Mouse (Mus musculus): ENCODE results near the gene Gm11127.
"Not testable (repeated sequence)": the region's sequence is repeated elsewhere in the genome, so short reads cannot be mapped to it uniquely, and the experiment has no call there.

- TF ChIP-seq POLR2A (IDR thresholded peaks at IDR 0.05; ENCODE audit: insufficient read depth, low read length); CTCF (IDR thresholded peaks at IDR 0.05; ENCODE audit: low read depth, low read length); EP300 (IDR thresholded peaks at IDR 0.05; ENCODE audit: insufficient read depth, low read depth, low read length): not testable (repeated sequence)
These were observed 33.8 kb upstream of the Gm11127 start for GRCm38 (mm10) chr17:36091933-36092332.
